Mouse (Mus musculus): Measurements from ENCODE around the gene Rapgef2.

Rapgef2 gene

GRCm38 (mm10) chr3:79275856-79276645 is 10.3 kb downstream of the Rapgef2 start:
- no peak for DNase-seq

GRCm38 (mm10) chr3:79273350-79273749 is 13.0 kb downstream of the Rapgef2 start:
- no peak for DNase-seq

- DNase-seq, result no peak
Measured at GRCm38 (mm10) chr3:79272939-79273338, 13.4 kb downstream of the Rapgef2 start.

- no peak for DNase-seq
Measured at GRCm38 (mm10) chr3:79270980-79271555, 15.2 kb downstream of the Rapgef2 start.

- DNase-seq, result no peak
Measured at GRCm38 (mm10) chr3:79269872-79270271, 16.4 kb downstream of the Rapgef2 start.

GRCm38 (mm10) chr3:79266976-79267375 is 19.3 kb downstream of the Rapgef2 start:
- DNase-seq, result no peak

GRCm38 (mm10) chr3:79261816-79262316 is 24.5 kb downstream of the Rapgef2 start:
- no peak for DNase-seq

GRCm38 (mm10) chr3:79254023-79254422 is 32.3 kb downstream of the Rapgef2 start:
- no peak for DNase-seq

- DNase-seq, result no peak
Measured at GRCm38 (mm10) chr3:79253416-79253815, 32.9 kb downstream of the Rapgef2 start.

- DNase-seq, result no peak
Measured at GRCm38 (mm10) chr3:79252921-79253394, 33.4 kb downstream of the Rapgef2 start.

- DNase-seq, result peak; percentile 54
Measured at GRCm38 (mm10) chr3:79249955-79250354, 36.4 kb downstream of the Rapgef2 start.

- no peak for DNase-seq
Measured at GRCm38 (mm10) chr3:79248659-79249235, 37.6 kb downstream of the Rapgef2 start.

- DNase-seq, result no peak
Measured at GRCm38 (mm10) chr3:79248208-79248607, 38.1 kb downstream of the Rapgef2 start.

- DNase-seq, result no peak
Measured at GRCm38 (mm10) chr3:79244347-79244746, 42.0 kb downstream of the Rapgef2 start.

GRCm38 (mm10) chr3:79242922-79243705 is 43.2 kb downstream of the Rapgef2 start:
- no peak for DNase-seq

GRCm38 (mm10) chr3:79242298-79242697 is 44.0 kb downstream of the Rapgef2 start:
- DNase-seq, result no peak

- DNase-seq, result no peak
Measured at GRCm38 (mm10) chr3:79239066-79239462, 47.3 kb downstream of the Rapgef2 start.

GRCm38 (mm10) chr3:79238456-79239065 is 47.8 kb downstream of the Rapgef2 start:
- DNase-seq, result no peak

GRCm38 (mm10) chr3:79237619-79238342 is 48.5 kb downstream of the Rapgef2 start:
- DNase-seq, result no peak

GRCm38 (mm10) chr3:79234485-79234884 is 51.8 kb downstream of the Rapgef2 start:
- no peak for DNase-seq

GRCm38 (mm10) chr3:79233478-79234415 is 52.6 kb downstream of the Rapgef2 start:
- no peak for DNase-seq

All from right cerebral cortex, postnatal 14 days (tissue).